Mouse (Mus musculus): Measurements from ENCODE around the gene Dcx. TPM values are rescaled to one million over a fixed set of nuclear protein-coding genes. Genes with fewer than 3 reads are reported as not detected.
A peak's percentile ranks its signal among the peaks of the same experiment; 100 is the strongest.

Dcx gene
- polyA plus RNA-seq, 1 experiment from 2014 or later, result 0.36 TPM

GRCm38 (mm10) chrX:143893180-143893579 is 39.9 kb downstream of the Dcx start:
- Histone ChIP-seq H3K9ac (no peak overlapping the region), H3K9me3 (replicated peaks) (no peaks in the 10 kb centered on the region), H3K4me3 (replicated peaks) (no peak overlapping the region), H3K4me2 (no peak overlapping the region), H3K27me3 (no peaks in the 10 kb centered on the region), H3K4me1 (replicated peaks) (no peaks in the 10 kb centered on the region), H3K27ac (no peak overlapping the region), H3K36me3 (no peaks in the 10 kb centered on the region)
- DNase-seq (no peak), ATAC-seq (ENCODE audit: low read depth) (no peak)
- 55% methylated on average over 3 of the region's 3 CpGs for WGBS (ENCODE audit: insufficient replicate concordance)

DNA sequence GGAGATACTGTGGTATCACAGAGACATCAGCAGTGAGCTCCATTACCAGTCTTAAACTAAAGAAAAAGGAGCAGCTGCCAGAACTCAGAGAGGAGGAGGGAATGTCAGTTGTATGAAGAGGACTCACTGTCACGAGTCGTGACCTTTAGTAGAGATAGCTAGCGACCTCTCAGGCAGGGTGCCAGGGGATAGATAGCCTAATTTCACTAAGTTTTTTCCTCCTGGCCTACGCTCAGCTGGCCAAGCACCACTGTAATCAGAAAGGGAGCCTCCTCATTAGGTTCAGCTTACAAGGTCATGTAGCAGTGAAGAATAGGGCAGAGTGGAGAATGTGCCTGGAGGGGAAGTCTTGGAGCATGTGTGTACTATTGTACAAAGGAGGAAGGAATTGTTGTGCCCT is 47.3 kb downstream of the Dcx start:
- H3K4me1 ChIP-seq (replicated peaks), result no peaks in the 10 kb centered on the region
- no peaks in the 10 kb centered on the region for H3K36me3 ChIP-seq
- no peaks in the 10 kb centered on the region for H3K27me3 ChIP-seq
- DNase-seq (no peak), ATAC-seq (ENCODE audit: low read depth) (no peak)
- no peak overlapping the region for H3K27ac ChIP-seq
- 35% methylated on average over 4 of the region's 4 CpGs for WGBS (ENCODE audit: insufficient replicate concordance)
- H3K4me2 ChIP-seq, result no peak overlapping the region
- no peak overlapping the region for H3K9ac ChIP-seq
- no peaks in the 10 kb centered on the region for H3K9me3 ChIP-seq (replicated peaks)
- no peak overlapping the region for H3K4me3 ChIP-seq (replicated peaks)

DNA sequence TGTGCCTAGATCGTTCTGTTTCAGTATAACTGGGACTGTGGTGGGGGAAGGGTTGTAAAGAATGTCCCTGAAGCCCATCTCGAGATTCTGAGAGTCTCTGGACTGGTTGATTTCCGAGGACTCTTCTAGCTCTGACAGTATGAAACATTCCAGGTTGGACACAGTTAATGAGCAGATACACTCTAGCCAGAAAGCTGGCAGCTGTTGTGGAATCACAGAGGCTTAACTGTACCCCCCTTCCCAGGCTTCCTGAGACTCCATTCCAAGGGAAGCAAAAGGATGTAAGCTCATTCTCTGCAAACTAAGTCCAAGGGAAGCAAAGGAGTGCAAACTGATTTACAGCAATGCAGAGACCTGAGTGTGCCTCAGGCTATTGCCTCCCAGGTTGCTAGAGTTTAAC is 48.2 kb downstream of the Dcx start:
- Histone ChIP-seq H3K4me2 (no peak overlapping the region), H3K4me3 (replicated peaks) (no peak overlapping the region), H3K9me3 (replicated peaks) (no peaks in the 10 kb centered on the region), H3K27me3 (no peaks in the 10 kb centered on the region), H3K9ac (no peak overlapping the region), H3K4me1 (replicated peaks) (no peaks in the 10 kb centered on the region), H3K36me3 (no peaks in the 10 kb centered on the region), H3K27ac (no peak overlapping the region)
- ATAC-seq (ENCODE audit: low read depth) (no peak), DNase-seq (no peak)
- WGBS (ENCODE audit: insufficient replicate concordance), result 26% methylated on average over 3 of the region's 3 CpGs

GRCm38 (mm10) chrX:143884299-143884698 is 48.8 kb downstream of the Dcx start:
- no peaks in the 10 kb centered on the region for H3K36me3 ChIP-seq
- no peak overlapping the region for H3K27ac ChIP-seq
- H3K4me1 ChIP-seq (replicated peaks), result no peaks in the 10 kb centered on the region
- 71% methylated on average over 6 of the region's 6 CpGs for WGBS (ENCODE audit: insufficient replicate concordance)
- H3K4me2 ChIP-seq, result no peak overlapping the region
- H3K27me3 ChIP-seq, result no peaks in the 10 kb centered on the region
- no peak overlapping the region for H3K4me3 ChIP-seq (replicated peaks)
- H3K9me3 ChIP-seq (replicated peaks), result no peaks in the 10 kb centered on the region
- ATAC-seq (ENCODE audit: low read depth), result no peak
- no peak for DNase-seq
- H3K9ac ChIP-seq, result no peak overlapping the region

GRCm38 (mm10) chrX:143881806-143882468 is 51.2 kb downstream of the Dcx start:
- DNase-seq (no peak), ATAC-seq (ENCODE audit: low read depth) (no peak)
- Histone ChIP-seq H3K27me3 (no peaks in the 10 kb centered on the region), H3K4me3 (replicated peaks) (no peak overlapping the region), H3K9me3 (replicated peaks) (no peaks in the 10 kb centered on the region), H3K4me1 (replicated peaks) (no peaks in the 10 kb centered on the region), H3K9ac (no peak overlapping the region), H3K36me3 (no peaks in the 10 kb centered on the region), H3K4me2 (no peak overlapping the region), H3K27ac (no peak overlapping the region)
- 59% methylated on average over 4 of the region's 4 CpGs for WGBS (ENCODE audit: insufficient replicate concordance)

DNA sequence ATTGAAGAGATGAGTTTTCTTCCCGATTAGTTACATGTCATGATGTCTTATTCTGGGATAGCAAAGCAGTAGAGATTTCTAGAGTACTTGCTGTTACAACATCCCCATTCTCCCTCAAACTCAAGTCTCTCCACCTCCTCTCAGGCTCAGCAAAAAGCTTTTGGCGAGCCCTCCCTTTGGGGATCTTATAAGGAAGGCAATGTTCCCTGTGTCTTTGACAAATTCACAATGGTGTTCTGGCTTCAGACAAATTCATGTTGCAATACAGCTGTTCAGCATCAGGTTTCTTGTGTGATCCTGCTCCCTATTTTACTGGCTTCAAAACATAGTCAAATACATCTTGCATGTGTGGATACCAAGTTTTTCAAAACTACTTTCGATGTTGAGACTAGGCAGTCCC is 53.5 kb downstream of the Dcx start:
- no peak overlapping the region for H3K27ac ChIP-seq

DNA sequence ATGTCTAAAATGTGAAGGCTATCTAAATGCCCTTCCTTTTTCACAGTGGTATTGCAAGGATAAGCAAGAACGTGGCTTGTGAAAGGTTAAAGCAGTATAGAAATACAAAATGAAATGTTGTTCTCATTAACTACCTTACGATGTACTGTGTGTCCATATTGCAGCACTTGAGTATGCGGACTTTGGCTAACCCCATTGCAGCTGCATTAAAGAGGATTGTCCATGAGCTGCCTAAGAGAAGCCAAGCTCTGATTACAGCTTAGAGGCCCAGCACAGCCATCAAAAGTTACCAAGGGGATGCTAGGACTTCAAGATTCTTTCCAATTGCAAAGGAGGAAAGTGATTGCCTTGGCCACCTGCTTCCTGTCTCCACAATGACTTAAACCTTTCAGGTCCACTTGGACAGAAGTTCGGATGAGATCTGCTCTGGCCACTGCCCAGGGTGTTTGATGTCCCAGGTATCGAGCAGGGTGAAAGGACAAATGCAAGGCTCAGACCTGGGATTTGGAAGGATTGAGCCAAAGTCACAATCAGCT is 65.9 kb downstream of the Dcx start:
- Histone ChIP-seq H3K9ac (no peak overlapping the region), H3K4me1 (replicated peaks) (no peaks in the 10 kb centered on the region), H3K4me2 (no peak overlapping the region), H3K36me3 (no peaks in the 10 kb centered on the region), H3K4me3 (replicated peaks) (no peak overlapping the region), H3K27ac (no peak overlapping the region), H3K27me3 (no peaks in the 10 kb centered on the region), H3K9me3 (replicated peaks) (no peaks in the 10 kb centered on the region)
- WGBS (ENCODE audit: insufficient replicate concordance), result 64% methylated on average over 5 of the region's 5 CpGs
- ATAC-seq (ENCODE audit: low read depth) (no peak), DNase-seq (no peak)

More for the DNA sequence above, 53.5 kb downstream of the Dcx start:
- H3K27me3 ChIP-seq, result no peaks in the 10 kb centered on the region
- H3K4me1 ChIP-seq (replicated peaks), result no peaks in the 10 kb centered on the region
- DNase-seq, result no peak
- WGBS (ENCODE audit: insufficient replicate concordance), result 67% methylated on average over 3 of the region's 3 CpGs
- no peak overlapping the region for H3K4me2 ChIP-seq
- H3K9me3 ChIP-seq (replicated peaks), result no peaks in the 10 kb centered on the region
- no peak overlapping the region for H3K9ac ChIP-seq
- no peaks in the 10 kb centered on the region for H3K36me3 ChIP-seq
- H3K4me3 ChIP-seq (replicated peaks), result no peak overlapping the region
- no peak for ATAC-seq (ENCODE audit: low read depth)

DNA sequence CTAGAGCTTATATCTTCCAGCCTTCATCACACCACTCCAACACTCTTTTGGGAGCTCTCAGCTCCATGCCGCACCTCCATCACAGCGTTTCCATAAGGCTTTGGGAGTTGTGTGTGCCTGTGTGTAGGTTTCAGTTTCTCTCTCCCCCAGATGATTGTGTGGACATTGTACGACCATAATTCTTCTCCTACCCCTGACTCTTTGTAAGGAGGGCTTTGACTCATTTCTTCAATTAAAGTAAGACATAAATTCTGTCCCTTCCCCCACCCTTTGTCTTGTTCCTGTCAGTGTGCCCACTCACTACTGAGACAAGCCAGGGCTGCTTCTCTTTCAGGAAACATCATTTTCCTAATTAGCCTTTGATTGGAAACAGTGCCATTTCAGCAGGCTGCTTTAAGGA is 81.8 kb downstream of the Dcx start:
- Histone ChIP-seq H3K4me1 (replicated peaks) (no peaks in the 10 kb centered on the region), H3K27me3 (no peaks in the 10 kb centered on the region), H3K9ac (no peak overlapping the region), H3K9me3 (replicated peaks) (no peaks in the 10 kb centered on the region), H3K4me2 (no peak overlapping the region), H3K27ac (no peak overlapping the region), H3K4me3 (replicated peaks) (no peak overlapping the region), H3K36me3 (no peaks in the 10 kb centered on the region)
- ATAC-seq (ENCODE audit: low read depth) (no peak), DNase-seq (no peak)
- 61% methylated on average over 3 of the region's 3 CpGs for WGBS (ENCODE audit: insufficient replicate concordance)

DNA sequence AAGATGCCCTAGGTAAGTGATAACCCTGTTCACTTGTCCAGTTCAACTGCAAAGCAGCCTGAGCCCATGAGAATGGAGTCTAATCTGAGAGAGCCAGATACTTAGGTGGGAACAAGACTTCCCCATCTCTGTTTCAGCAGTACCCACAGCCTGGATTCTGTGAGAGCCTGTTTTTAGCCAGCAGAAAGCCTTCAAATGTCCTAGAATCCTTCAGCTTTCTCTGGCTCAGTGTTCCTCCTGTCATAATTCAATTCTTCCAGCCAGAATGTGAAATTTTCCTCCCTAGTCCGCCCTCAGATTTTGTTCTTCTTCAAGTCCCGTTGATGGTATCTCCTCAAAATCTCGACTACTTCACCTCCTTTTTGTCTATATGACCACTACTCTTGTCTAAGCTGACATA is 83.1 kb downstream of the Dcx start:
- no peaks in the 10 kb centered on the region for H3K4me1 ChIP-seq (replicated peaks)
- no peak overlapping the region for H3K4me2 ChIP-seq
- no peak overlapping the region for H3K27ac ChIP-seq
- no peaks in the 10 kb centered on the region for H3K36me3 ChIP-seq
- WGBS (ENCODE audit: insufficient replicate concordance), result 53% methylated on average over 3 of the region's 3 CpGs
- no peak overlapping the region for H3K9ac ChIP-seq
- no peak for DNase-seq
- H3K9me3 ChIP-seq (replicated peaks), result no peaks in the 10 kb centered on the region
- no peak overlapping the region for H3K4me3 ChIP-seq (replicated peaks)
- H3K27me3 ChIP-seq, result no peaks in the 10 kb centered on the region
- no peak for ATAC-seq (ENCODE audit: low read depth)

GRCm38 (mm10) chrX:143846637-143847036 is 86.5 kb downstream of the Dcx start:
- Histone ChIP-seq H3K27ac (no peak overlapping the region), H3K9ac (no peak overlapping the region), H3K27me3 (no peaks in the 10 kb centered on the region), H3K9me3 (replicated peaks) (no peaks in the 10 kb centered on the region), H3K4me3 (replicated peaks) (no peak overlapping the region), H3K4me1 (replicated peaks) (no peaks in the 10 kb centered on the region), H3K4me2 (no peak overlapping the region), H3K36me3 (no peaks in the 10 kb centered on the region)
- ATAC-seq (ENCODE audit: low read depth) (no peak), DNase-seq (no peak)
- WGBS (ENCODE audit: insufficient replicate concordance), result 51% methylated on average over 3 of the region's 3 CpGs

GRCm38 (mm10) chrX:143827212-143827611 is 105.9 kb downstream of the Dcx start, which contains the start of gene Capn6:
Gene Capn6, minus strand, starts transcription at chrX:143827414.
- 40% methylated on average over 4 of the region's 4 CpGs for whole genome bisulfite sequencing (ENCODE audit: insufficient replicate concordance)
- H3K4me2 ChIP-seq, result no peak within 1 kb of the TSS
- DNase-seq (no peak), ATAC-seq (ENCODE audit: low read depth) (no peak)
- H3K9me3 ChIP-seq (replicated peaks), result no peaks in the 10 kb centered on the region
- H3K4me3 ChIP-seq (replicated peaks), result peak within 1 kb of the TSS; percentile 12; the same call in 1 of the 2 replicates
- no peaks in the 10 kb centered on the region for H3K27me3 ChIP-seq
- no peak within 1 kb of the TSS for H3K27ac ChIP-seq
- H3K9ac ChIP-seq, result no peak within 1 kb of the TSS
- H3K4me1 ChIP-seq (replicated peaks), result no peaks in the 10 kb centered on the region
- H3K36me3 ChIP-seq, result no peaks in the 10 kb centered on the region

DNA sequence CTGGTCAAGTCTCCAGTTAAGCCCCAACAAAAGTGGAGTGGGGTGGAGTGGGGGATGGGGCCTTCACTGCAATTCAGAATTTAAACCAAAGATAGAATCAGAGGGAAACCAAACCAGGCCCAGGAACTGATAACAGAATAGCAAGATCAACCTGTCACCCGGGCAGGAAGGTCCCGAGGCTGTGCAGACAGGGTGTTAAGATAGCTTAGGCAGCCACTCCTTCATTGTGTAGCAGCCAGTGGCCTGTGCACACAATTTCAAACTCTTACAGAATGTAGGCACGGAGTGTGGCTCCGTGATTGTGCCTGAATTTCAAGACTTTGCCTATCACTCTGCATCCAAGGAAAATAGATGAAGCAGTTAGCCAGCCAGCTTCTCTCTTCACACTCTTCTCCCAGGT is 106.6 kb downstream of the Dcx start:
- H3K9ac ChIP-seq, result no peak overlapping the region
- DNase-seq (no peak), ATAC-seq (ENCODE audit: low read depth) (no peak)
- peak overlapping the region; percentile 12; the same call in 1 of the 2 replicates for H3K4me3 ChIP-seq (replicated peaks)
- no peaks in the 10 kb centered on the region for H3K4me1 ChIP-seq (replicated peaks)
- no peak overlapping the region for H3K27ac ChIP-seq
- H3K9me3 ChIP-seq (replicated peaks), result no peaks in the 10 kb centered on the region
- H3K36me3 ChIP-seq, result no peaks in the 10 kb centered on the region
- H3K27me3 ChIP-seq, result no peaks in the 10 kb centered on the region
- WGBS (ENCODE audit: insufficient replicate concordance), result 22% methylated on average over 4 of the region's 4 CpGs
- no peak overlapping the region for H3K4me2 ChIP-seq

Data from liver, embryonic 13.5 days (tissue).